Mouse (Mus musculus) layer of hippocampus, adult 9-11 months (tissue): ENCODE measurements around the gene H2afx.
"Not testable (repeated sequence)": the region's sequence is repeated elsewhere in the genome, so short reads cannot be mapped to it uniquely, and the experiment has no call there.

Source experiments
- DNase-seq: peaks from one replicate; pipeline ENCODE4 v3.0.0; 2022

Gene H2afx

GRCm38 (mm10) chr9:44334396-44335330 lies at the start of gene H2afx:
H2afx (plus strand) TSS chr9:44334694.
- peak; percentile 100 for DNase-seq

- no peak for DNase-seq
Measured at GRCm38 (mm10) chr9:44286256-44286850, 48.1 kb upstream of the H2afx start.

GRCm38 (mm10) chr9:44287003-44287400 lies 47.5 kb upstream of the H2afx start:
- DNase-seq, result no peak

GRCm38 (mm10) chr9:44287401-44288075 lies 47.0 kb upstream of the H2afx start:
- no peak for DNase-seq

- peak; percentile 43 for DNase-seq
Measured at GRCm38 (mm10) chr9:44288076-44288958, 46.2 kb upstream of the H2afx start, which contains the start of gene Abcg4. Abcg4 (minus strand) TSS chr9:44288615.

GRCm38 (mm10) chr9:44288959-44289291 lies 45.6 kb upstream of the H2afx start:
- DNase-seq, result no peak

GRCm38 (mm10) chr9:44292490-44292889 lies 42.0 kb upstream of the H2afx start:
- DNase-seq, result no peak

- not testable (repeated sequence) for DNase-seq
Measured at GRCm38 (mm10) chr9:44300001-44300400, 34.5 kb upstream of the H2afx start.

- DNase-seq, result peak; percentile 99
Measured at GRCm38 (mm10) chr9:44305466-44306079, 28.9 kb upstream of the H2afx start, which contains the start of gene Hinfp. Hinfp (minus strand) TSS chr9:44305671.

GRCm38 (mm10) chr9:44306532-44306931 lies 28.0 kb upstream of the H2afx start:
- no peak for DNase-seq

GRCm38 (mm10) chr9:44307248-44307647 lies 27.2 kb upstream of the H2afx start:
- DNase-seq, result no peak

- no peak for DNase-seq
Measured at GRCm38 (mm10) chr9:44309756-44310155, 24.7 kb upstream of the H2afx start.

GRCm38 (mm10) chr9:44310750-44311135 lies 23.8 kb upstream of the H2afx start:
- no peak for DNase-seq

GRCm38 (mm10) chr9:44311136-44312134 lies 23.1 kb upstream of the H2afx start:
- DNase-seq, result no peak

GRCm38 (mm10) chr9:44313476-44314256 lies 20.8 kb upstream of the H2afx start:
- peak; percentile 85 for DNase-seq

- DNase-seq, result no peak
Measured at GRCm38 (mm10) chr9:44314257-44314547, 20.3 kb upstream of the H2afx start.

- no peak for DNase-seq
Measured at GRCm38 (mm10) chr9:44314910-44315309, 19.6 kb upstream of the H2afx start.

- no peak for DNase-seq
Measured at GRCm38 (mm10) chr9:44317452-44317851, 17.0 kb upstream of the H2afx start.

- DNase-seq, result no peak
Measured at GRCm38 (mm10) chr9:44318076-44318825, 16.2 kb upstream of the H2afx start.

- no peak for DNase-seq
Measured at GRCm38 (mm10) chr9:44318826-44319095, 15.7 kb upstream of the H2afx start.
